Mouse (Mus musculus): ENCODE results near the gene Pdzrn3.

- TF ChIP-seq POLR2AphosphoS2 (IDR thresholded peaks at IDR 0.05; ENCODE audit: insufficient read length, low read depth) (no peak), POLR2A (IDR thresholded peaks at IDR 0.05; ENCODE audit: insufficient read length, low read depth) (no peak), MYOG (IDR thresholded peaks at IDR 0.05; ENCODE audit: control insufficient read depth in 1 of 3, insufficient read depth in 1 of 3, insufficient read length in 2 of 3, low read depth in 2 of 3) (no peak), TCF12 (IDR thresholded peaks at IDR 0.05; ENCODE audit: insufficient read depth, poor library complexity, severe bottlenecking) (no peak), USF1 (IDR thresholded peaks at IDR 0.05; ENCODE audit: low read depth) (no peak), MAX (IDR thresholded peaks at IDR 0.05; ENCODE audit: low read depth) (no peak), CEBPB (IDR thresholded peaks at IDR 0.05; ENCODE audit: insufficient read depth, poor library complexity, severe bottlenecking) (0 out of 2 replicates have a peak, but pooled peaks have one; percentile 15), MYOD1 (IDR thresholded peaks at IDR 0.05; ENCODE audit: control insufficient read depth in 1 of 3, insufficient read length in 2 of 3, low read depth in 2 of 3) (no peak), SRF (IDR thresholded peaks at IDR 0.05; ENCODE audit: control insufficient read depth, insufficient read length, low read depth) (no peak)
Observed at GRCm38 (mm10) chr6:101297563-101298520, 79.9 kb downstream of the Pdzrn3 start.
